Mouse (Mus musculus) frontal cortex, adult (tissue): ENCODE results near the gene Camk2g.
A peak's percentile ranks its signal among the peaks of the same experiment; 100 is the strongest.
"Not testable (repeated sequence)": the region's sequence is repeated elsewhere in the genome, so short reads cannot be mapped to it uniquely, and the experiment has no call there.

ENCODE experiments used
- ATAC-seq: cut with Nextera tagmentation; 2 replicates; pipeline ENCODE4 v1.9.2; 2017; ENCODE audit warnings: mild to moderate bottlenecking, moderate library complexity, mixed read lengths; ENCODE audit not compliant: low TSS enrichment

The Camk2g gene

GRCm38 (mm10) chr14:20738511-20738910 is 55.4 kb downstream of the Camk2g start:
- ATAC-seq = no peak

- 0 out of 2 replicates have a peak, but pooled peaks have one; percentile 7 for ATAC-seq
Observed at GRCm38 (mm10) chr14:20737306-20737705, 56.6 kb downstream of the Camk2g start.

DNA sequence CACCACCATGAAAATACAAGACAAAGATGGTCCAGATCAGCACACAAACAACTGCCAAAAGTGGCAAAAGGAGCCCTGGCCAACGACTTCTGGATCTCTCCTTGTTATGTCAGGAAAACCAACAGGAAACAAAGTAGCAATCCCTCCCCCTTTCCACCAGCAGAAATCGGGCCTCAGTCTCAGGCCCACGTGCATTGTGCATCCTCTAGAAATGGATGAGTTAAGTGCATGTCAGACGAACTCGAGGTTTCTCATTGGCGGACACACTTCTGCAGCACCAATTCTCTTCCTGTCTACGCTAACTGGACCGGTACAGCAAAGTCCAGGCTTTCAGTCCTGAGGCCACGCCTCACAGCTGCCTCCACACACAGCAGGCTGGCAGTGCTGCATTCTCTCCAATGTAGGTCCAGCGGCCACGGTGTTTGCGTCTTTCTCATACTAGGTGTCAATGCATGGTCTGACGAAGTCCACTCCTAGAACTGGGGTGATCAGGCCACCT is 57.9 kb downstream of the Camk2g start:
- no peak for ATAC-seq

- no peak for ATAC-seq
Observed at GRCm38 (mm10) chr14:20735052-20735451, 58.8 kb downstream of the Camk2g start.

DNA sequence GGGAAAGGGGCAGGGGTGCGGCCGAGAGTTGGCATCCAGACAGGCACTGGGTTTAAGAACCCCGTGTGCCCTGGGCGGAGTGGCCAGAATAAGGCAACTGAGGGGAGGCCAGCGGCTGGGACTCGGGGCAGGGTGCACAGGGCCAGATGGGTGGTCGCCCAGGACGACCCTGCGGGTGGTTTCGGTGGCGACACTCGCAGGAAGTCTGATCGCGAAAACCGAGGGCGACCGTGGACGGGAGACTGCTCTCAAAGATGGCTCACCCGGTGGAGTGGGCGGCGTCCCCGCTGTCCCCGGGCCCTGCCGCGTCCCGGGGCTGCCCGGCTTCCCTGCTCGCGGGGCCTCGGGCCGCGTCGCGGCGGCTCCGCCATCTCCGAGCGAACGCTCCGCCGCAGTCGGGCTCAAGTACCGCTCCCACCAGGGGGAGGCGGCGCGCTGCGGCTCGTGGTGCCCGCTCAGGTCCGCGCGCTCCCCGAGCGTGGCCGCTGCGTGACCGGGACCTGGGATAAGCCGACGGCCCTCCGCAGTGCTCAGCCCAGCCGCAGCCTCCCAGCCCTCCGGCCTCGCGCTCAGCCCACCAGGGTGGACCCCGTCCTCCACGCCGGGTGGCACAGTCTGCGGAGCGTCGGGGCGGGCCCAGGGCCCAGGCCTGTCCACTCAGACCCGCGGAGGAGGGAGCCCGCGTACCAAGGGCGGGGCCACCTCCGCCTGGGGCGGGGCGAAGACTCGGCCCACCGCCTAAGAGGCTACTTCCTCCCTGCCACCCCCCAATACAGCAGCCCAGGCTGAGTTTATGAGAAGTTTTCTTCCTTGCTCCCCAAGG is 59.7 kb downstream of the Camk2g start, which contains the start of gene Ndst2:
TSS of gene Ndst2 (minus strand) at position 611 of the 823 bp plus-strand sequence.
- ATAC-seq = peak; percentile 82

DNA sequence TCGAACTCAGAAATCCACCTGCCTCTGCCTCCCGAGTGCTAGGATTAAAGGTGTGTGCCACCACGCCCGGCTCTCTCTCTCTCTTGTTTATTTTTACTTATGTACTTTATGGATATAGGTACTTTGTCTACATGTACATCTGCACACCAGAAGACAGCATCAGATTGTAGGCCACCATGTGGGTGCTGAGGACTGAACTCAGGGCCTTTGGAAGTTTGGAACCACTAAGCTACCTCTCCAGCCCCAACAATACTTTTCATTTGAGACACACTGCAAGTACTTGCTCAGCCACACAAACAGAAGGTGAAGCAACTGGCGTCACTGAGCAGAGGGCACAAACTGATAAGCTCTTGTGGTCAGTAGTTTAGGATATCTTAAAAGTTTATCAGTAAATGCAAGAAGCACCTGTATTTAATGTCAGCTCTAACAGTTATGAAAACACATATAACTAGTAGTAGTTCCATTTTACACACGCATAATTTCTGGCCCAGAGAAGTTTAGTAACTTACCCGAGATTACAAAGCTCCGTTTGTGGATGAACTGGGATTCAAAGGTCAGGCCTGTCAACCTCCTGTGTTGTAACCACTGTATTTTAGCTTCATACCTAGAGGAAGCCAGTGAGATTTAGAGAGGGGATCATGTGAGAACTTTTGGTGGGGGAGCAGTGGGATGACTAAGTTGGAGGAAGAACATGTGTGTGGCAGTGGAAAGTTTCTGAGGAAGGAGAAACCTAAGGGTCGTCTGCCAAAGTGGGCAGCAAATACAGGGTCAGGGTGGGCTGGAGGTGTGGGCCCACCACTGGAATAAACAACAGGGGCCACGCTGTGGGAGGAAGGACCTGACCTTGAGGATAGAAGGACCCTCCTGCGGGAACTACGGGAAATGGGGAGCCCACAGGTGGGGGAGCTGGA is 60.6 kb downstream of the Camk2g start:
- no peak for ATAC-seq

DNA sequence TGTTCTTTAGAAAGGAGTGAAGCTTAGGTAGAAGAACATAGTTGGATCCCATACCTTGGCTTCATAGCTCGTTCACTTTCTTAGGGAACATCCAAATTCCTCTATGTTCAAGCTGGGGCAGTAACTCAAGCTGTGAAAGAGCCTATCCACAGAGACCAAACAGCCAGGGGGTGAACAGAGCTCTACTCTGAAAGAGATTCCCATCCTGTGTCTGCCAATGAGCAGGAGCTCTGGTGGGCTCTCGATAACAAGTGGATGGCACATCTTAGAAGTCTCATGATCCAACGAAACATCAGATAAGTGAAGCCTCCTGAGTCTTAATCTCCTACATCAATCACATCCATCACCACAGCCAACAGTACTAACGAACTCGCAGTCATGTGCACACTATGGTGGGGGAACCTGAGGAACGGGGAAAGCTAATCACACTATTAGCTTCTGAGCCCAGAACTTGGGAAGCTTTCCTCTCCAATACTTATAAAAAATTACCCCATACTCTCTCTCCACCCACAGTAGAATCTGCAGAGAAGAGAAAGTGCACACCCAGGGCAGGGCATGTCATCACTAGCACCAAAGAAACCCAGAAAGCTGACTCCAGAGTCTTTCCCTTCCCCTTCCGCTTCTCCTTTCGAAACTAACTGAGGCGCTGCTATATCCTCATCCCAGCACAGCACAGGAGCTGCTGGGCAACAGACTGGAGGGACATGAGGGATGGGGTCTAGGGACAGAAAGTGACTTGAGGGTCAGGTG is 62.9 kb downstream of the Camk2g start:
- ATAC-seq = no peak

- no peak for ATAC-seq
Observed at GRCm38 (mm10) chr14:20729871-20730270, 64.0 kb downstream of the Camk2g start.

GRCm38 (mm10) chr14:20725660-20726339 is 68.1 kb downstream of the Camk2g start:
- ATAC-seq = no peak

GRCm38 (mm10) chr14:20724043-20724442 is 69.8 kb downstream of the Camk2g start:
- peak; percentile 56 for ATAC-seq

GRCm38 (mm10) chr14:20723006-20723405 is 70.9 kb downstream of the Camk2g start:
- ATAC-seq = no peak

DNA sequence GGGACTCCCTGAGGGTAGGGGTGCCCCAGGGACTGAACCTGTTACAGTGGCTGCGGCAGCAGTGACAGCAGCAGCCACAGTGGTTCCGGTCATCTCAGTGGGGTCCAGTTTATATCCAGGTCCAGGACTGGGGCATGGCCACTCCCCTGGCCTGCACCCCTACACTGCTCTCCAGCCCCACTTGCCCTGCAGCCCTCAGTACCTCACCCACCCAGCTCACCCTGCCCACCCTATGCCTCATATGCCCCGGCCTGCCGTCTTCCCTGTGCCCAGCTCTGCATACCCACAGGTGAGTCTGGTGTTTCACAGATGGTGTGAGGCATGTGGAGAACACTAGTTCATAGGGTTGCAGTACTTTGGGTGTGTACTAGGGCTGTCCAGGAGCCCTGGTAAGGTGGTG is 72.5 kb downstream of the Camk2g start:
- no peak for ATAC-seq

- ATAC-seq = no peak
Observed at GRCm38 (mm10) chr14:20719767-20720166, 74.1 kb downstream of the Camk2g start.

DNA sequence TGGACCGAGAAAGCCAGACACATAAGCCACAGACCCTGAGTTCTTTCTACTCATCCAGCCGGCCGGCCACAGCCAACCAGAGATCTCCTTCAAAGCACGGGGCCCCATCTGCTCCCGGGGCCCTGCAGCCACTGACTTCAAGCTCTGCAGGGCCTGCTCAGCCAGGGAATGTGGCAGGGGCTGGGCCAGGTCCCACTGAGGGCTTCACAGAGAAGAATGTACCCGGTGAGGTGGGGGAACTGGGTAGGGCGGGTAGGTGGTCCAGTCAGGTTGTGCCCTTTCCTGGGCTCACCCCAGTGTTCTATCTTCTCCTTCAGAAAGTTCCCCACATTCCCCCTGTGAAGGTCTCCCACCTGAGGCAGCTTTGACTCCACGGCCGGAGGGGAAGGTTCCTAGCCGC is 75.4 kb downstream of the Camk2g start:
- ATAC-seq = no peak

- ATAC-seq = no peak
Observed at GRCm38 (mm10) chr14:20713832-20714231, 80.1 kb downstream of the Camk2g start.

GRCm38 (mm10) chr14:20708239-20708638 is 85.6 kb downstream of the Camk2g start:
- ATAC-seq = no peak

DNA sequence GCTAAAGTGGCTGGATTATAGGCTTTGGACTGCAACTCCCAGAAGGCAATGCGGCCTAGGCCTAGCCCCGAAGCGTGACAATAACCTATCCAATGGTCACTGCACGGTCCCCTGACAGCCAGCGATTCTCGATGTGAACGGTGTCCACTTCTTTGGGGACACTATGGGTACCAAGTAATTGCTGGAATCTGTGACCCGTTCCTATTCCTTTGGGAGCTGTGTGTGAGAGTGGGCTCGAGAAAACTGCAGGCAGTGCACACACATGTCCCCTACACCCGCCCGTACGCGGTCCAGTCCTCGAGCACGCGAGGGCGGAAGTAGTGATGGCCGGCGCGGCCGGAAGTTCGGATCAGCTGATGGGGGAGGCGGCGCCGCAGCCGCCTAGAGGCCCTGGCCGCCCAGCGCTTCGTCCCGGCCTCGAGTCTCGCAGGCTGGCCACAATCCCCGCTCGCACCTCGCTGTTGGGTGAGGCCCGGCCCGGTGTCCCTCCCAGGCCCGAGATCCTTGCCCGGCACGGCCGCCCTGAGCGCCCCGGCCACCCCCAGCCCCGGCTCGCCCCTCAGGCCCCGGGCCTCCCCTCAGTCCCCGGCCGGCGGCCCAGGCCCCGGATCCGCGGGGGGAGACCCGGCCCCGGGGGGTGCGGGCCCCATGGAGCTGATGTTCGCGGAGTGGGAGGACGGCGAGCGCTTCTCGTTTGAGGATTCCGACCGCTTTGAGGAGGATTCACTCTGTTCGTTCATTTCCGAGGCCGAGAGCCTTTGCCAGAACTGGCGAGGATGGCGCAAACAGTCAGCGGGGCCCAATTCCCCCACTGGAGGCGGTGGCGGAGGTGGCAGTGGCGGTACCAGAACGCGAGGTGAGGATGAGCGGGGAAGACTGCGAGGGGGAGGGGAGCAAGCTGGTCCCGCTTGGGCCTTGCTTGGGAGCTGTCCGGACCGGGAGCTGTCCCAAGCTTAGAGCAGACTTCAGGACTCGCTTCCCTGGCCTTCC is 86.4 kb downstream of the Camk2g start, which contains the start of gene Zswim8:
TSS of gene Zswim8 (plus strand) at position 352 of the 990 bp plus-strand sequence.
- peak; percentile 90 for ATAC-seq

DNA sequence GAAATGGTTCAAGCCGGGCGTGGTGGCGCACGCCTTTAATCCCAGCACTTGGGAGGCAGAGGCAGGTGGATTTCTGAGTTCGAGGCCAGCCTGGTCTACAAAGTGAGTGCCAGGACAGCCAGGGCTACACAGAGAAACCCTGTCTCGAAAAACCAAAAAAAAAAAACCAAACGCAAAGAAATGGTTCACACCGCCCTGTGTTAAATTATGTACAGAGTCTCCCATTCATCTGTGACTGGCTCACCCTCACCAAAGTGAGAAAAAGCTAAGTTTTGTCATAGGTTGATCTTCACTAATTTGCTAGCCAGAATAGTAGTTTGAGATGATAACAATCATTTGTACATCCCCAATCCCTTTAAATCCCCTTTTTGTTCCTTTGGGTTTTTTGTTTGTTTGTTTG is 90.4 kb downstream of the Camk2g start:
- not testable (repeated sequence) for ATAC-seq

DNA sequence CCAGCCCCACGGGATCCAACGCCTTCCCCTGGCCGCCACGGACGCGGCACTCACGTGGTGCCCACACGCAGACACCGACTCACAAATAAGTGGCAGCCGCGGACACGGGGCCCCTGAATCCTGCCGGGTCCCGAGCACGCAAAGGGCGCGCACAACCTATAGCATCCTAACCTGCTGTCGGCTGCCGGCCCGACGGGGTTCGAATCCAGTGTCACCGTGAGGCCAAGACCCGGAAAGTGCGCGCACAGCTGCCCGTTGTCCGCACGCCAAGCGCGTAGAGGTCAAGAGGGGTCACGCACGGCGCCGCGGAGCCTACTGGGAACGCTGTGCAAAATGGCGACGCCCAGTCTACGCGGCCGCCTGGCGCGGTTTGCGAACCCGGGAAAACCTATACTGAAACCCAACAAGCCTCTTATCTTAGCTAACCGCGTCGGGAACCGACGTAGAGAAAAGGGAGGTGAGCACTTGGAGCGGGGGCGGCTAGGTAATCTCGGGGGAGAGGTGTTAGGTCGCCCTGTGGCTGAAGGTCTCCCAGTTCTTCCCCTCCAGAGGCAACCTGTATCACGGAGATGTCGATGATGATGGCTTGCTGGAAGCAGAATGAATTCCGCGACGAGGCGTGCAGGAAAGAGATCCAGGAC is 91.0 kb downstream of the Camk2g start, which contains the start of gene Chchd1:
TSS of gene Chchd1 (plus strand) at position 266 of the 641 bp plus-strand sequence.
- peak; percentile 56 for ATAC-seq
